Comparison of ENCODE assay signal across 9 mouse cellular contexts in genomic region chr14:84444663-84445502, GRCm38 (mm10). TPM values are rescaled to one million over a fixed set of nuclear protein-coding genes. Genes with fewer than 3 reads are reported as not detected.
DNase-seq lines count a peak whose midpoint lies in the region; ATAC-seq and TF ChIP-seq lines count a peak whose summit lies in the region.
"Had no signal": no experiment of that assay in that cellular context is flagged by ENCODE, and none has a peak within 500 bp of the region (broad histone marks: within the 10 kb centered on the region; RNA-seq: fewer than 3 reads in every experiment).

No protein-coding gene starts in this region.

- H3K36me3 ChIP-seq in spleen, adult 2 months (ENCODE audit: control insufficient read depth, insufficient read depth, low read length) = no peaks in the 10 kb centered on the region
- H3K36me3 ChIP-seq in forebrain, embryonic 15.5 days = no peaks in the 10 kb centered on the region
- H3K36me3 ChIP-seq in intestine, embryonic 14.5 days (ENCODE audit: control insufficient read depth, insufficient read depth, low read length) = no peaks in the 10 kb centered on the region
- no peaks in the 10 kb centered on the region for H3K36me3 ChIP-seq in midbrain, embryonic 14.5 days (ENCODE audit: control insufficient read depth, insufficient read depth, low read length)

- intact Hi-C loops in left cerebral cortex, postnatal 10 days (cut with DNase I) = loop anchor here (10.0 kb wide), 1 partner anchor 1460 kb away; no protein-coding TSS in a partner anchor

- no peak for DNase-seq in spleen, adult 2 months (ENCODE audit: low read depth in 1 of 2, low spot score in 2 of 2)
- DNase-seq in spleen, adult 12 weeks (ENCODE audit: low spot score) = no peak
- peak; percentile 60 for DNase-seq in intestine, embryonic 14.5 days (ENCODE audit: low spot score)
- peak; percentile 50 to 57 for DNase-seq in left cerebral cortex, postnatal 10 days (ENCODE audit: extremely low spot score in 1 of 2, low spot score in 2 of 2)
- DNase-seq in midbrain, embryonic 14.5 days = peak; percentile 71
- no peak for DNase-seq in spleen, postnatal 14 days (ENCODE audit: low spot score in 2 of 2)
- DNase-seq in spleen, postnatal 4 days (ENCODE audit: low spot score in 2 of 2) = no peak

- no peak for TF ChIP-seq POLR2A in spleen, adult 2 months (IDR thresholded peaks at IDR 0.05; ENCODE audit: low read depth, low read length)

- H3K27me3 ChIP-seq in spleen, adult 2 months (ENCODE audit: control insufficient read depth, insufficient read depth, low read length) = peaks cover 17% of the 10 kb centered on the region
- H3K27me3 ChIP-seq in forebrain, embryonic 15.5 days = 0 out of 2 replicates have a peak, but pooled peaks cover 4% of the 10 kb centered on the region
- peaks cover 66% of the 10 kb centered on the region for H3K27me3 ChIP-seq in intestine, embryonic 14.5 days (replicated peaks; ENCODE audit: control insufficient read depth, insufficient read depth, low read length)
- H3K27me3 ChIP-seq in midbrain, embryonic 14.5 days (ENCODE audit: control insufficient read depth, insufficient read depth, low read length) = peaks cover 6% of the 10 kb centered on the region

- H3K4me2 ChIP-seq in forebrain, embryonic 15.5 days (replicated peaks) = peak overlapping the region; percentile 98
- peak overlapping the region; percentile 86 for H3K4me2 ChIP-seq in intestine, embryonic 14.5 days (ENCODE audit: low read length)
- peak overlapping the region; percentile 96 for H3K4me2 ChIP-seq in midbrain, embryonic 14.5 days (ENCODE audit: low read length)

- H3K4me1 ChIP-seq in spleen, adult 2 months (ENCODE audit: control insufficient read depth, insufficient read depth, insufficient read length) = no peaks in the 10 kb centered on the region; the same call in 1 of the 2 replicates
- peaks cover 31% of the 10 kb centered on the region for H3K4me1 ChIP-seq in forebrain, embryonic 15.5 days
- H3K4me1 ChIP-seq in intestine, embryonic 14.5 days (replicated peaks; ENCODE audit: control insufficient read depth, insufficient read depth, low read length) = peaks cover 11% of the 10 kb centered on the region
- peaks cover 12% of the 10 kb centered on the region for H3K4me1 ChIP-seq in midbrain, embryonic 14.5 days (ENCODE audit: control insufficient read depth, insufficient read depth, low read length)

- H3K4me3 ChIP-seq in spleen, adult 2 months (ENCODE audit: extremely low read depth, insufficient read depth, insufficient read length) = peak overlapping the region; percentile 17; the same call in 1 of the 2 replicates
- H3K4me3 ChIP-seq in forebrain, embryonic 15.5 days = peak overlapping the region; percentile 65
- H3K4me3 ChIP-seq in intestine, embryonic 14.5 days (ENCODE audit: low read depth, low read length) = peak overlapping the region; percentile 52
- H3K4me3 ChIP-seq in midbrain, embryonic 14.5 days (replicated peaks; ENCODE audit: low read depth, low read length) = peak overlapping the region; percentile 69

- no peaks in the 10 kb centered on the region for H3K9me3 ChIP-seq in forebrain, embryonic 15.5 days
- H3K9me3 ChIP-seq in intestine, embryonic 14.5 days (ENCODE audit: control insufficient read depth, low read length) = no peaks in the 10 kb centered on the region
- H3K9me3 ChIP-seq in midbrain, embryonic 14.5 days (ENCODE audit: control insufficient read depth, low read length) = no peaks in the 10 kb centered on the region

- no peak overlapping the region for H3K27ac ChIP-seq in spleen, adult 2 months (ENCODE audit: insufficient read depth, low read length)
- H3K27ac ChIP-seq in forebrain, embryonic 15.5 days (replicated peaks) = peak overlapping the region; percentile 84
- no peak overlapping the region for H3K27ac ChIP-seq in intestine, embryonic 14.5 days (ENCODE audit: low read depth)
- peak overlapping the region; percentile 74 for H3K27ac ChIP-seq in midbrain, embryonic 14.5 days (replicated peaks; ENCODE audit: low read depth, low read length)

- 3% methylated on average over 21 of the region's 21 CpGs for WGBS in spleen, adult 2 months
- under 1% methylated on average over 21 of the region's 21 CpGs for WGBS in forebrain, embryonic 15.5 days
- 0% methylated on average over 20 of the region's 21 CpGs for WGBS in intestine, embryonic 14.5 days
- under 1% methylated on average over 20 of the region's 21 CpGs for WGBS in midbrain, embryonic 14.5 days

- no peak for TF ChIP-seq CTCF in spleen, adult 2 months (IDR thresholded peaks at IDR 0.05; ENCODE audit: extremely low read depth, insufficient read depth, insufficient read length, insufficient replicate concordance)

- ATAC-seq in forebrain, embryonic 15.5 days (replicated peaks) = peak; percentile 33
- no peak; the same call in 1 of the 2 replicates for ATAC-seq in intestine, embryonic 14.5 days (replicated peaks; ENCODE audit: low FRiP score, low TSS enrichment, low read depth)
- ATAC-seq in midbrain, embryonic 14.5 days (ENCODE audit: low FRiP score, low TSS enrichment) = 0 out of 2 replicates have a peak, but pooled peaks have one; percentile 9

- H3K9ac ChIP-seq in forebrain, embryonic 15.5 days (replicated peaks) = peak overlapping the region; percentile 59
- H3K9ac ChIP-seq in intestine, embryonic 14.5 days (ENCODE audit: low read length) = peak overlapping the region; percentile 39; the same call in 1 of the 2 replicates
- H3K9ac ChIP-seq in midbrain, embryonic 14.5 days (replicated peaks; ENCODE audit: low read length) = peak overlapping the region; percentile 56

RNA-seq across cellular contexts. Expression of gene Pcdh17, which starts 1.5 kb away (rescaled TPM):
- polyA plus RNA-seq in spleen, adult 2 months (2012; rRNA removed) = 1.4 and 1.5 TPM in 2 replicates
- 15.3 and 17.4 TPM in 2 replicates for polyA plus RNA-seq in forebrain, embryonic 15.5 days (2015; fragmentation: Nextera tagmentation; extraction: Ambion mirVana)
- 7.9 and 8.3 TPM in 2 replicates for polyA plus RNA-seq in intestine, embryonic 14.5 days (2014; fragmentation: Nextera tagmentation; extraction: Ambion mirVana)
- 10 to 100 TPM; 48.3 to 57.0 TPM for total RNA-seq in left cerebral cortex, postnatal 10 days (2021)
- 30.6 and 32.3 TPM in 2 replicates for polyA plus RNA-seq in midbrain, embryonic 14.5 days (2014; fragmentation: Nextera tagmentation; extraction: Ambion mirVana)
- total RNA-seq: neutrophil, adult 5-6 weeks had no signal

Comparison
In these comparisons a context has a peak if more than half of its experiments do, and no peak if none do; other contexts are left out.
1. DNase-seq: peak in intestine, embryonic 14.5 days (single experiment), left cerebral cortex, postnatal 10 days (2 of 2) and midbrain, embryonic 14.5 days (single experiment); none in spleen, adult 2 months (0 of 2), spleen, adult 12 weeks (single experiment), spleen, postnatal 14 days (0 of 2) and spleen, postnatal 4 days (0 of 2).
2. H3K27ac ChIP-seq: peak in forebrain, embryonic 15.5 days (single experiment) and midbrain, embryonic 14.5 days (single experiment); none in spleen, adult 2 months (single experiment) and intestine, embryonic 14.5 days (single experiment).
3. H3K4me3 ChIP-seq: peak in every context shown above with its lines; median percentile 69 in midbrain, embryonic 14.5 days; 65 in forebrain, embryonic 15.5 days; 52 in intestine, embryonic 14.5 days; 17 in spleen, adult 2 months.
4. Peak in every context shown above with its lines, with median percentiles within 50 percentile points of each other: H3K4me2 ChIP-seq and H3K9ac ChIP-seq.